Comparison of ENCODE assay signal across 9 mouse cellular contexts in the genomic region with DNA sequence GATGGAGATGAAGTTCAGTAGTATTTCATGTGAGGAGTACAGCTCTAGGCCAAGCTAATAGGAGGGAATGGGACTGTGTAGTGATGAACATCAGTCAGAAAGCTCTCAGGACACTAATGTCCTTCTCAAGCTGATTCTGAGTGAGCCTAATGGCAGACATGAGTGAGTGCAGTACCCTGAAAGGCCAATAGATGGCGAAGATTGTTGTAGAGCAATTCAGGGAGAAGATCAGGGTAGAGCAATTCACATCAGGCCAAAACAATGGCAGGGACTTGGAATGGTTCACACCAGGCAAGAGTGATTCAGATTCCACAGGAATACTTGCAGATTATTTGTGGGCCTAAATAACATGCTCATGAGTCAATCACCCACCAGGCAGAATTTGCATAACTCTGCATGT.
DNase-seq lines count a peak whose midpoint lies in the region; TF ChIP-seq lines count a peak whose summit lies in the region.
"Had no signal": no experiment of that assay in that cellular context is flagged by ENCODE, and none has a peak within 500 bp of the region (broad histone marks: within the 10 kb centered on the region; RNA-seq: fewer than 3 reads in every experiment).

No protein-coding gene starts in this region.

- peak; percentile 50 for TF ChIP-seq CTCF in gastrocnemius, adult 2 months (IDR thresholded peaks at IDR 0.05)

- no peak overlapping the region for H3K27ac ChIP-seq in gastrocnemius, adult 2 months
- H3K27ac ChIP-seq: hindbrain, embryonic 15.5 days had no signal

- intact Hi-C loops in gastrocnemius, adult 2 months (cut with DNase I), result no loop called here
- intact Hi-C loops in gastrocnemius, postnatal 14 days (cut with DNase I; ENCODE audit: low total_unique reads), result no loop called here

- H3K4me3 ChIP-seq in gastrocnemius, adult 2 months, result no peak overlapping the region
- H3K4me3 ChIP-seq: hindbrain, embryonic 15.5 days had no signal

- no peak for DNase-seq in gastrocnemius, adult 2 months
- no peak for DNase-seq in gastrocnemius, postnatal 14 days
- DNase-seq in testis, postnatal 10 days (ENCODE audit: low spot score), result peak; percentile 40
- no peak for DNase-seq in testis, postnatal 14 days (ENCODE audit: low spot score)
- peak; percentile 8 for DNase-seq in kidney, postnatal 14 days
- peak; percentile 45 for DNase-seq in retina, postnatal 1 day
- no peak for DNase-seq in cerebellum, postnatal 36 days
- no peak for DNase-seq in gastrocnemius, postnatal 25 days

Comparison
In these comparisons a context has a peak if more than half of its experiments do, and no peak if none do; other contexts are left out.
1. DNase-seq: peak in testis, postnatal 10 days (single experiment), kidney, postnatal 14 days (single experiment) and retina, postnatal 1 day (single experiment); none in gastrocnemius, adult 2 months (single experiment), gastrocnemius, postnatal 14 days (single experiment), testis, postnatal 14 days (single experiment), cerebellum, postnatal 36 days (0 of 2) and gastrocnemius, postnatal 25 days (single experiment).